Mouse (Mus musculus) urinary bladder, postnatal 14 days (tissue): ENCODE measurements at regions not wholly inside any gene's neighbourhood (a gene's known extent, or its start where the extent isn't known, plus 50 kb on each side); places are given as distances from the start of the nearest gene placed in this dataset.

Experiments used
- DNase-seq: peaks from one replicate; pipeline ENCODE4 v3.0.0; 2021; ENCODE audit warnings: low spot score

DNA sequence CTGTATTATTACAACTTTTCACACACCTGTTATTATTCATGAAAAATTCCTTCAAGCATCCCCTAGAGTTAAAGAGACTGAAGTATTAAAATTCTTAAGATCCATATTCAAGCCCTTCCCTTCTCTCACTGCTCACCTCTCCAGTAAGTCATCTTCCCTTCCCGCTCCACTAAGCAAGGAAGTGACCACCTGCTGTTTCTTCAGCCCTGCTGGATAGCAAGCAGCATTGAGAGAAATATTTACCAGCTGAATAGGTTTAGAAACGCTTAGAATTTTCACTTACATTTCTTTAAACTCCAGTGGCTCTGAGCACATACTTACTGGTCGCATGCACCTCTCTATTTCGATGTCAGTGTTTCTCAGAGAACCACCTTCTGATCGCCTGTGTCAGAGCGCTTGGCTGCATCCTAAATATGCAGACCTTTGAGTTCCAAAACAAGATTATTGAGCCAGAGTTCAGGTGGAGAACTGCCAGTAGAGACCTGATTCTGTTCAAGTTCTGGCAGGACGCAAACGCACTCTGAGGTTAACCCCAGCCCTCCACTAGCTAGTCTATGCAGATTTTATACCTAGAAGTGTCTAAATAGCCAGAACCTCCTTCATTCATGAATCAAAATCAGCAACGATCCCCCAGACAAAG, 314.9 kb downstream of the Mllt3 start:
- no peak for DNase-seq

DNA sequence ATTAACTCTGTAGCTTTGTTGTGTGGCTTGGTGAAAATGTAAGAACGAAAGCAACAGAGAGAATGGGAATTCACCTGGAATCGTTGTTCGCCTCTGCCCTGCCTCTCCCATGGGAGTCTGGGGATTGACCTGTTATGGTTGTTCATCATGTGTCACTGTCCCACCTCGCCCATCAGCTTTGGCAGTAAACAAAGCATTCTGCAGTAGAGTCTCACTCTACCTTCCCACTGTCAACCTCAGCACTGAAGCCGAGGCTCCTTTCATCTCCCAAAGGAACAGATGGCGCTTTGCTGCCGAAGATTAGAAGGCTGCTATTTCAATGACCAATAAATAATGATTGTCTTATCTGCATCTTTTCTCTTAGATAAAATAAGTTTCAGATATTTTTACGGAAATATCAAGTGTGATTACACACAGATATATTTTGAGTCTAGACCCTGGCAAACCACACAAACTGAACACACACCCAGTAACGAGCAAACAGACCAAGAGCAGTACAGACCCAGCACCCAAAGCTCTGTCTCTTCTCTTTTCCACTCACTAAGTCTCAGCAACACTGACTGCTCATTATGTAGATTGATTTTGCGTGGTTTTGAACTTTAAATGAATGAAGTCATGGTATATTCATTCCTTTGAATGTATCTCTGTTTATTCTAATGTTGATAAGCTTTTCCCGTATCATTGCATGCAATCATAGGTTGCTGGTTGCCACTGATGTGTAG, 317.8 kb downstream of the Mllt3 start:
- no peak for DNase-seq

DNA sequence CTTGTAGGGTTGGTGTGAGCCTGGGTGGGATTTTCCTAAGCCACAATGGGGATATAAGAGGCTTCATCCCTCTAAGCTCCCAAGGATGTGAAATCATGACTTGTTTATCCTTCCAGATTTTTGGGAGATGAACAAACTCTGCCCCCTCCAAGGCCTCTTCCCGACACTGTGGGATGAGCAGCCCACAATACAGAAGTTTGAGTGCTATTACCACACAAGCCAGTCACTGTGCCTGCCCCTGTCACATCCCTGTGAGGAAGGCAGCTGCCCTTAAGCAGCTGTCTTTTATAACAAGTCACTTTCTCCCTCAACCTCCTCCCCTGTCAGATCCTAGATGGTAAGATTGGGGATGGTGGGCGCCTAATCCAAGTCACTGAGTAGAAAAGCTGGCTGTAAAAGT, 320.5 kb downstream of the Mllt3 start:
- DNase-seq: no peak

GRCm38 (mm10) chr4:87712286-87712685, 320.9 kb downstream of the Mllt3 start:
- no peak for DNase-seq

DNA sequence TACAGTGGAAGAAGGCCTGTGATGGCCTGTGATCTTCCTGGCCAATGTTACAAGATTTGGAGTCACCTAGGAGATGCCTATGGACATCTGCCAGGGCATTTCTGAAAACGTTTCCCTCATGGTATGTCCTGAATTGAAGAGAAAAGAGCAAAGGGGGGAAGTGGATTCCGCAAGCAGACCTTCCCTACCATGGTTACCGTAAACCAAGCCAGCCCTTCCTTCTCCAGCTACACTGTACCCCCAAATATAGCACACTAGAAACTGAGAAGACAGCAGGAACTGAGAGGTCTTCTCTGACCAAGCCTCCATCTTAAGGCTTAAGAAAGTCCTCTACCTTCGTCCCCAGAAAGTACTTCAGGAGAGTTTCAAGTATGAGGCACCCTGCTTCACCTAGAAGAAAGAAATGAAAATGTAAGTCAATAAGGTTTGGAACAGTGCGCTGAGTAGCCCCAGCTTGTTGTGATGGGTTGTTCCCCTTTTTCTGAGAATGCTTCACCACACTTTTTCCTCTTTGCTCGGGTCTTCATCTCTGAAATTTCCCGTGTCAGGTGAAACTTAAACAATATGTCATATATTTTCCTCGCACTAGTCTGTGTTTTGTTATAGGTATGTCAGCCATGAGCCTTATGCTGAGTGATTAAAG, 321.9 kb downstream of the Mllt3 start:
- DNase-seq: no peak

GRCm38 (mm10) chr4:87708981-87709645, 324.1 kb downstream of the Mllt3 start:
- DNase-seq: no peak

- no peak for DNase-seq
Measured at GRCm38 (mm10) chr4:87707386-87707785, 325.8 kb downstream of the Mllt3 start.

DNA sequence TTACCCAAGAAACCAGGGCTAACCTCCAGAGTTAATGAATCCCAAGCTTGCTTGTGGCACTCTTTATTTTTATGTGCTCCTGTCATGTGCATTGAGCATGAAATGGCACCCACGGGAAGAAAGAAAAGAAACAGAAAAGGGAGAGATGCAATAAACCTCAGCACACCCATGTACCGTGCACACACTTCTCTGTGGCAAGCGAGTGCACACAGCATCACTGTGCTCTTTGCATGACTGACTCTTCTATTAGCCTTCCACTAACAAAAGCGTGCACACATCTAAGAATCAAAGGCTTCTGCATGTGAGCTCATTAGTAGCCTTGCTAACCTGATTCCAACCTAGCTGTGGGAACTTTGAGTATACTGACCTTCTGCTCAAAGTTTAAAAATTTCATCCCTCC, 330.3 kb downstream of the Mllt3 start:
- no peak for DNase-seq

DNA sequence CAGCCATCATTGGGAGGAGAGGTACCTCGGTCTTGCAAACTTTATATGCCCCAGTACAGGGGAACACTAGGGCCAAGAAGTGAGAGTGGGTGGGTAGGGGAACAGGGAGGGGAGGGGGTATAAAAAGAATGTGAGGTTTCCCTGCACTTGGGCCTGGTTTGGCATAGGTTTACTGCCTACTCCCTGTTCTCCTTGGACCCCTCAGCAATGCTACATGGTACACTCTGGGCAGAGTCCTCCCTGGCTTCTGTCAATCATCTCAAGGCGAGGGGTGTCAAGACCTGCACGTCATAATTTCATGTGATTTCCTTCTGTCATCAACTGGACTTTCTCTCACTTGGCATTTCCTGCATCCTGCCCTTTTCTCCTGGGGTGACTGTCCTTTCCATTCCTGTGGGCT, 330.9 kb downstream of the Mllt3 start:
- no peak for DNase-seq

DNA sequence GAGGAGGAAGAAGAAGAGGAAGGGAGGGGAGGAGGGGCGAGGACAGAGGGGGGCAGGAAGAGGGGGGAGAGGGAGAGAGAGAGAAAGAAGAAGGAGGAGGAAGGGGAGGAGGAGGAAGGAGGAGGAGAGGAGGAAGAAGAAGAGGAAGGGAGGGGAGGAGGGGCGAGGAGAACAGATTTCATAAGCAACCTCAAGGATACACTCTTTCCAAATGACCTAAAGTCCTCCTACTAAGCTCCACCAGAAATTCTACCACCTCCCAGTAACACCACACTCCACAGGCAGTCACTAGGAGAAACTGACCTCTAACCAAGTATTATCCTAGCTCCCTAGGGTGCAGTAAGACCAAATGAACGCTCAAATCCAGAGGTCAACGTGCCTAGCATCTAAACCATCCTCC, 332.1 kb downstream of the Mllt3 start:
- no peak for DNase-seq

- DNase-seq: no peak
Measured at GRCm38 (mm10) chr4:87700508-87700907, 332.7 kb downstream of the Mllt3 start.

- no peak for DNase-seq
Measured at GRCm38 (mm10) chr4:87699586-87699985, 333.6 kb downstream of the Mllt3 start.

DNA sequence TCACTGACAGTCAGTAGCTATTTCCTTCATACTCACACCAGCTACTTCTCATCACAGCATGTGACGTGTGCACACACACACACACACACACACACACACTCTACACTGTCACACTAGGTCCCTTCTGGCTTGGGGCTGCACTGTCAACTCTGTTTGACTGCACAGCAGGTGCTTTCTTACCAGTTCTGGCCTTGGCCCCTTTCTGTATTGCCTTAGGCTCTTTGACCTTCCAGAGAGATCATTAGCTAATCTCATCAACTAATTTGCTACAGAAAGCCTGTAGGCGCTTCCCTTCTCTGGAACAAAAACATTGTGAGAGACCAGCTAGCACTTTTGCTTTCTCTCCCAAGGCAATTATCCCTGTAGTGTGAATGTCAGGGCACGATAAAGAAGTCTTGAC, 334.4 kb downstream of the Mllt3 start:
- no peak for DNase-seq

DNA sequence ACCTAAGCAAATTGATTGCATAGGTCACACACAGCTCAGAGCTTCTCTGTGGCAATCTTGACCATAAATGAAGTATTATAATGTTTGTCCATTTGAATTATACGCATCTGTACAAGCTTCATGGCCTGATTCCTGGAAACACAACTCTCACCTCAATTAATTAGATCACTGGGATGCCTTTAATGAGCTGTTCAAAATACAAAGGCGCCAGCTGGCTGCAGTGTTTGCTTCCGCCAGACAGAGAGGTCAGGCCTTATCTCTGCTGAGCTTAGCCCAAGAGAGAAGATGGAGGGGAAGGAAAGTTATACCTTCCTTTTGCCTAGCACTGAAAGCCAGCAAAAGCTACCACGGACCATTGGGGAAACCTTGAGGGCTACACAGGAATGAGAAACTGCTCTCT, 336.2 kb downstream of the Mllt3 start:
- no peak for DNase-seq

- DNase-seq: no peak
Measured at GRCm38 (mm10) chr4:87695811-87696210, 337.4 kb downstream of the Mllt3 start.

DNA sequence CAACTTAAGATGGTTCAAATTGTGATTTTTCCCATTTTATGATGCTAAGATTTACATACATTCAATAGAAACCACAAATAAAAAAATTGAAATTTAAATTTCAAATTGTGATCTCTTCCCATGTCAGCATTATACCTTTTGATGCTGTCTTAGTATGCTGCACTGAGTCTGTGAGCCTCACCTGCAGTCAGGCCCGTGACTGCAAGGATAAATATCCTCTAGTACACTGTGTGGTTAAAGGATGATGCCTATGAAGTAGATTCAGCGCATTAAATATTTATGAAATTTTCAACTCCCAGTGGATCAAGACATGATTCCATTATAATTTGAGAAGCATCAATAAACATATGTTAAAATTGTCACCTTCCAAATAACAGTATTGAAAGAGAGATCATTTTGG, 340.4 kb downstream of the Mllt3 start:
- no peak for DNase-seq

- DNase-seq: no peak
Measured at GRCm38 (mm10) chr4:87684952-87685351, 348.2 kb downstream of the Mllt3 start.

GRCm38 (mm10) chr4:87682783-87683182, 350.4 kb downstream of the Mllt3 start:
- DNase-seq: no peak

DNA sequence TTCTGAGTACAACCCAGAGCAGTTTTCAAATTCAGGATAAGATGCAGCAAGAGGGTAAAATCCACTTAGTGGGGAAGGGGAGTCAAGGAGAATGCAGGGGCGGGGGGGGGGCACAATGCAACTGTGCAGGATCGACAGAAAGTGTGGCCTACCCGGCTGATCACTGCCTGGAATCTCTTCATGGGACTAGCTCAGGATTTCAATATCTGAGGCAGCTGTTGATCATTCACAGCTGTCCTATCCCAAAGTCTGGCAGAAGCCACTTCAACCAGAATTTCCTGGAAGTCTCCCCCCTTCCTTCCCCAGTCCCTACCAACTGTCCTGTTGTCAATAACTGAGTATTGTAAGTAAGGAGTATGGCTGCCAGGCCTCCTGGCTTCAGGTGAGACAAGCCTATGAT, 362.1 kb downstream of the Mllt3 start:
- DNase-seq: no peak

- peak; percentile 16 for DNase-seq
Measured at GRCm38 (mm10) chr4:87670167-87670566, 363.0 kb downstream of the Mllt3 start.

GRCm38 (mm10) chr4:87669480-87669879, 363.7 kb downstream of the Mllt3 start:
- no peak for DNase-seq

DNA sequence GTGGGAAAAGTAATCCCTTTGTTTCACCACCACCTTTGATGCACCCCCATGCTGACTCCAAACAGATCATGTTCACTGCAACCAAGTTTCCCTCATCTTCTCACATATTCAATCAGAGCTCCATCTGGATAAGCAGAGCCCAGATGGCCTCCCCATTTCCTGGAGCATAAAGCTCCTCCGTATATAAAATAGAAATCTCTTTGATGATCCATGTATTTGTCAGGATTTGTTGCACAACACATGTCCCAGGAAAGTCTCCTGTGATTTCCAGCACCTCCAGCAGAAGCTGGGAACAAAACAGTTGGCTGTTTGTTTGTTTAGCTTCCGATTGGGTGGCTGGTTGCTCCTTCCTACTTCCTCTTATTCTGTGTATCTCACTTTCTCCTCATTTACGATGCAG, 364.9 kb downstream of the Mllt3 start:
- DNase-seq: no peak

DNA sequence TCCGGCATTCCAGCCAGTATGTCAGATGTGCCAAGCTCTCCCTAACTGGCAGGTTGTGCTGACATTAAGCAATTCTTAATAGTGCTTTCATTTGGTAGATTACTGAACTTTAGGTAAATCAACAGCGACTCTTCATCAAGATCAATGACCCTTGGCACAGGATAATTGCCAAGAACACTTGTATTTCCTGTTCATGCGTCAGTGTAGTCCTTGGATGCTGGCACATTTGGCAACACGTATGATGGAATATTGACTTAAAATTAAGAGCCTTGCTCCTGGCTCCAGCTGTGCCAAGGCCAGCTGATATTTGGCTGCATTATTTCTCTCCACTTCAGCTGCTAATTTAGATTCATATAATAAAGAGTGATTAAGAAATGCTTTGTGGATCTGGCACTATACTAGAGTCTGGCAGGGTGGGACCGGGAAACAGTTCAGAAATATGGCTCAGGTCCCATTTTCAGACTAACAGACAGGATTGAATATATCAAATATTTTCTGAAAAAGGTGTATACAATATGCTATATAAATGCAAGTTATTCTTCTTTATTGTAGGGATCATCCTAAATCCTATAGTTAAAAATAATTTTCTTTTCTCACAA, 365.5 kb downstream of the Mllt3 start:
- DNase-seq: no peak
